Mouse (Mus musculus) macrophage (primary cell): ENCODE measurements around the gene Flii. TPM values are rescaled to one million over a fixed set of nuclear protein-coding genes. Genes with fewer than 3 reads are reported as not detected.
A peak's percentile ranks its signal among the peaks of the same experiment; 100 is the strongest.

Experiments used
- H3K27ac ChIP-seq: fragments of 350-480 bp; formaldehyde crosslinking; 2 replicates; pipeline ENCODE4 v1.9.0; 2021
- H3K36me3 ChIP-seq: fragments of 350-480 bp; formaldehyde crosslinking; 2 replicates; pipeline ENCODE4 v1.9.0; 2021; ENCODE audit errors: inconsistent target
- H3K4me3 ChIP-seq: fragments of 350-480 bp; formaldehyde crosslinking; 2 replicates; pipeline ENCODE4 v1.9.0; 2021; ENCODE audit errors: inconsistent target
- H3K79me2 ChIP-seq: fragments of 350-480 bp; formaldehyde crosslinking; 2 replicates; pipeline ENCODE4 v1.9.0; 2021; ENCODE audit errors: inconsistent target
- WGBS: methylation state at CpG from one replicate; pipeline ENCODE4 v1.1.7; 2026; ENCODE audit warnings: inconsistent platforms; ENCODE audit not compliant: missing documents; 5-methylcytosine and 5-hydroxymethylcytosine counted together
- polyA plus RNA-seq: library from polyadenylated mRNA; stranded (reverse); fragments of 250-400 nt; gene quantifications from 3 replicates; pipeline ENCODE4 v1.2.4, GENCODE M21; 2018; ENCODE audit warnings: inconsistent platforms
- total RNA-seq, 78 experiments: library from RNA; depleted of rRNA; stranded (reverse); fragments of 250-400 nt; gene quantifications; 1 replicate in 9 of 78; 2 replicates in 24 of 78; 3 replicates in 43 of 78; 4 replicates in 2 of 78; pipeline ENCODE4 v1.2.4; 2018; ENCODE audit warnings: inconsistent platforms in 56 of 78

Flii gene
- total RNA-seq (2018; cell fraction: chromatin; rRNA removed) = 100 to 1,000 TPM; 115 to 421 (median 198) TPM
- 100 to 1,000 TPM; 116 to 164 (median 145) TPM for total RNA-seq (2018; cell fraction: cytosol; rRNA removed)
- 100 to 1,000 TPM; 123 to 370 (median 163) TPM for total RNA-seq (2018; cell fraction: nucleus; rRNA removed)
- 123 to 157 TPM (median 153 TPM) in 3 replicates for polyA plus RNA-seq

DNA sequence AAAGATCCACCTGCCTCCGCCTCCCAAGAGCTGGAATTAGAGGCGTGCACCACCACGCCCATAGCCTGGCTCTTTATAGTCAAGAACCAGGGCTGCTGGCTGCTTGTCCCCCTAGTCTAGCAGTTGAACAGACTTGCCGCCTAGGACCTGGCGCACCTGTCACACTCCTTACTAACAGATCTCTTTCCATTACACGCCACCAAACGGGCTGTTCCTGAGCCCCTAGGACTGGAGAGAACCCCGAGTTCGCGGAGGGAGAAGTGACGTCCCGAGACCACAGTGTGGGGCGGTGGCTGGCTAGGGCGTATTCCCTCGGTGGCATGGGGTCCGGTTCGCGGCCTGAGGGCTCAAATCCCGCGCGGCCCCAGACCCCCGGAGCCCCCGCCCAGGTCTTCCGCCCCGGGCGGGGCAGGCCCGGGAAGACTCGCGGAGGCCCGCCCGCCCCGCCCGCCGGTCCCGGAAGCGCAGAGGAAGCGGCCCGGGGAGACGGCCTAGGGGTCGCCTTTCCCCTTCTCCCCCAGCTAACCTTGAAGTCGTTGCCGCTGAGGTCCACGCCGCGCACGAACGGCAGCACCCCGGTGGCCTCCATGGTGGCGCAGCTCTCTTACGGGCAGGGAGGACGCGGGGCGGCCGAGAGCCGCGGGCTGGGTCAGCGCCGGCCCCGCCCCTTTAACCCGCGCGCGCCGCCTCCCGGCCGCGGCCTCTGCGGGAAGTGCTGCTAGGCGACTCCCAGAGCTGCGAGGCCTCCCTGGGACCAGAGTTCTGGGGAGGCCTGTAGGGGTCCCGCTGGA, at the start of gene Flii:
TSS of gene Flii (minus strand) at position 663 of the 791 bp plus-strand sequence.
- peaks cover 40% of the 10 kb centered on the region for H3K79me2 ChIP-seq
- peak within 1 kb of the TSS; percentile 66 for H3K27ac ChIP-seq
- H3K36me3 ChIP-seq = peaks cover 38% of the 10 kb centered on the region
- H3K4me3 ChIP-seq = peak within 1 kb of the TSS; percentile 88
- under 1% methylated on average over 42 of the region's 71 CpGs for WGBS

DNA sequence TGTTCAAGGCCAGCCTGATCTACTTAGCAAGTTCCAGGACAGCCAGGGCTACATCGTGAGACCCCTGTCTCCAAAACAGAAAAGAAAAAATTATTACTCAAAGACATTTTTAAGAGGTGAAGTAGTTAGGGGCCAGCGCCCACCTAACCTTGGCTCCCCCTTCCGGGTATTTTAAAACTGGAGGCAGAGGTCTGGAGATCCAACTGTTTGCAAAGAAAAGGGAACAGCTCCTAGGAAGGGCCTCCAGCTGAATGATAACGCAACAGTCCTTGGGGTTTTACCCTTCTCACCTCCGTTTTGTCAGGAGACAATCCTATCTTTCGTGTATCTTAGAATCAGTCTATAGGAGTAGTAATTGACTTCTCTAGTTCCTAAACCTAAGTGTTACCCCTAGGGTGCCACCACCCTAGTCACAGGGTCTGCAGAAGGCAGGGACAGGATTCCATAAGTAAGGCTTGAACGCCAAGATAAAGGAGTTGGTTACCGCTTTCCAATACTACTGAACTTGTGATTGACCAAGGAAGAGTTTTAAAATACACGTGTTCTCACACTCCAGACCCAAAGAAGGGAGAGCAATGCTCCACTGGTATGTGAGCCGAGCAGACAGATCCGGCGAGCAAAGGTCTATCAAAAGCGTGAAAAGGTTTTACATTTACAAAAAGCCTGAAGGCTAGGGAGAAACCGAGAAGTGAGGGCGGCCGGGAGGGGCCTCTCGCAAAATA, 49.2 kb upstream of the Flii start:
- Histone ChIP-seq H3K4me3 (peak overlapping the region; percentile 96), H3K79me2 (peaks cover 87% of the 10 kb centered on the region), H3K36me3 (peaks cover 20% of the 10 kb centered on the region; the same call in 1 of the 2 replicates), H3K27ac (peak overlapping the region; percentile 99)
- 5% methylated on average over 16 of the region's 17 CpGs for WGBS

DNA sequence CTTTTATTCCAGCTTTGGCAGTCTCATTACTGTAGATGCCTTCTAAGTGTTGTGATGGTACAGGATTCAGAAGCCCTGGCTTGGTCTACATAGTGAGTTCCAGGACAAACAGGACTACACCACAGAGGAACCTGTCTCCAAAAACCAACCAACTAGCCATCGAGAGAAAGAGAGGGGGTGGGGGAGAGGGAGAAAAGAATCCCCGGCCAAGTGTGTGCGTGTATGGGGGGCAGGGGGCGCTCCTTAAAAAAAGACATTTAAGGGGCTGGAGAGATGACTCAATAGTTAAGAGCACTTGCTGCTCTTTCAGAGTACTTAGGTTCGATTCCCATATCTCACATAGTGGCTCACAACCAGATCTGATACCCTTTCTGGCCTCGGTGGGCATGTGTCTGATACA, 48.5 kb upstream of the Flii start:
- H3K4me3 ChIP-seq = peak overlapping the region; percentile 96
- 54% methylated on average over 6 of the region's 6 CpGs for whole genome bisulfite sequencing
- H3K27ac ChIP-seq = peak overlapping the region; percentile 99
- H3K36me3 ChIP-seq = peaks cover 17% of the 10 kb centered on the region; the same call in 1 of the 2 replicates
- peaks cover 87% of the 10 kb centered on the region for H3K79me2 ChIP-seq

DNA sequence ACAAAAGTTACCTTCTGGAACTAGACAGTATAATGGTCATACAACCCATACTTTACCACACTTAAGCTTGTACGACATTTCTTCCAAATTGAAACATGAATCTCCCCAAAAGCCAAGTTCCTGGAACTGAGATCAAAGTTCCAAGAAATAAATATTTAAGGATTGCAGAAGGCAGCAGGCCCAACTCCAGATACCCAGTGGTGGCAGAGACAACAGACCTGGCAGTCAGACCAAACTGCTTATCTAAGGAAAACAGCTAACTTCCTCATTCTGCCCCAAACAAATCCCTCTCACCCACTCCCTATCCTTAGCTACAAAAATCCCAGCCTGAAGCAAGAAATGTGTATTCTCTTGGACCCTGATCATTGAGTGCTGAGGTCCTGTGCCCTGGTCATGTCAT, 47.8 kb upstream of the Flii start:
- WGBS = 0% methylated on average over 1 of the region's 1 CpGs
- H3K27ac ChIP-seq = peak overlapping the region; percentile 99
- no peak overlapping the region; the same call in 1 of the 2 replicates for H3K4me3 ChIP-seq
- H3K79me2 ChIP-seq = peaks cover 84% of the 10 kb centered on the region
- peaks cover 12% of the 10 kb centered on the region; the same call in 1 of the 2 replicates for H3K36me3 ChIP-seq

DNA sequence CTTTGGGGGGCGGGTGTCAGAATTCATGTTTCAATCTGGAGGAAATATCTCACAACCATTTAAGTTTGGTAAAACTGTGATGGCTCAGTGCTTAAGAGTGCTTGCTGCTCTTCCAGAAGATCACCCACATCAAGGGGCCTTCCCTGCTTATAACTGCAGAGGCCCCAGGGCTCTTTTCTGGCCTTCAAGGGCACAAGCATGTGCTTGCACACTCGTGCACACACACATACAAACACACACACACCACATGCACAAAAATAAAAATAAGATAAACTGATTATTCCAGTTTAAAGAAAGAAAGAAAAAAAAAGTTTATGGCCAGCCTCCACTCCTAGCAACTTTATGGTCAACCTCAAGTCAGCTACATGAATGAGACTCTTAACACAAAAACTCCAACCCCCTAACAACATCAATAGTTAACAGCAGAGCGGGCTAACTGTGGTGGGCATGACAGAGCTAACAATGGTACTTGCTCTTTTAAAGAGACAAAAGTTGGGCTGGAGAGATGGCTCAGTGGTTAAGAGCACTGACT, 47.2 kb upstream of the Flii start:
- H3K27ac ChIP-seq = peak overlapping the region; percentile 99
- no peak overlapping the region; the same call in 1 of the 2 replicates for H3K4me3 ChIP-seq
- H3K79me2 ChIP-seq = peaks cover 78% of the 10 kb centered on the region
- 95% methylated on average over 2 of the region's 3 CpGs for WGBS
- H3K36me3 ChIP-seq = peaks cover 8% of the 10 kb centered on the region; the same call in 1 of the 2 replicates

DNA sequence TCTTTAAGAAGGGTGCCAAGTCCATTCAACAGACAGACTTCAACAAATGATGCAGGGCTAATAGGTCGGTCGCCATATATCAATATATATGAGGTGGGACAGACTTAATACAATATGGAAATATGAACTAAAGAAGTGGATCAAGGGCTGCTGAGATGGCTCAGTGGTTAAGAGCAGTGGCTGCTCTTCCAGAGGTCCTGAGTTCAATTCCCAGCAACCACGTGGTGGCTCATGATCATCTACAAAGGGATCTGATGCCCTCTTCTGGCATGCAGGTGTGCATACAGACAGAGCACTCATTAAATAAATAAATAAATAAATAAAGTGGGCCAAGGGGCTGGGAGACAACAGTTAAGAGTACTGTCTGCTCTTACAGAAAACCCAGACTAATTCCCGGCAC, 45.1 kb upstream of the Flii start:
- WGBS = 92% methylated on average over 4 of the region's 4 CpGs

DNA sequence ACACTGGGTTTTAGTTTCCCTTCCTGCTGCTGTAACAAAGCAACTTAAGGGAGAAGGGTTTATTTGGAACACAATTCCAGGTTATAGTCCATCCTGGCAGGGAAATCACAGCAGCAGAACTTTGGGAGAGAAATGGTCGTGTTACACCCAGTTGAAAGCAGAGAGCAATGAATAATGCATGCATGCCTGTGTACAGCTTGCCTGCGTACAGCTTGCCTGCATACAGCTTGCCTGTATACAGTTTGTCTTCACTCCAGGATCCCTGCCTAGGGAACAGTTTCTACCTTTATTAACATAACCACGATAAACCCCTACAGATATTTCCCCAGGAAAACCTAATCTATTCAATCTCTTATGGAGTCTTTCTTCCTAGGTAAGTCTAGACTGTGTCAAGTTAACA, 43.7 kb upstream of the Flii start:
- no peaks in the 10 kb centered on the region for H3K36me3 ChIP-seq
- WGBS = 97% methylated on average over 3 of the region's 3 CpGs
- peak overlapping the region; percentile 81 for H3K27ac ChIP-seq
- peaks cover 90% of the 10 kb centered on the region for H3K79me2 ChIP-seq
- H3K4me3 ChIP-seq = no peak overlapping the region

More for the DNA sequence above, 45.1 kb upstream of the Flii start:
- H3K27ac ChIP-seq = no peak overlapping the region
- H3K79me2 ChIP-seq = peaks cover 80% of the 10 kb centered on the region
- no peaks in the 10 kb centered on the region for H3K36me3 ChIP-seq
- H3K4me3 ChIP-seq = no peak overlapping the region

DNA sequence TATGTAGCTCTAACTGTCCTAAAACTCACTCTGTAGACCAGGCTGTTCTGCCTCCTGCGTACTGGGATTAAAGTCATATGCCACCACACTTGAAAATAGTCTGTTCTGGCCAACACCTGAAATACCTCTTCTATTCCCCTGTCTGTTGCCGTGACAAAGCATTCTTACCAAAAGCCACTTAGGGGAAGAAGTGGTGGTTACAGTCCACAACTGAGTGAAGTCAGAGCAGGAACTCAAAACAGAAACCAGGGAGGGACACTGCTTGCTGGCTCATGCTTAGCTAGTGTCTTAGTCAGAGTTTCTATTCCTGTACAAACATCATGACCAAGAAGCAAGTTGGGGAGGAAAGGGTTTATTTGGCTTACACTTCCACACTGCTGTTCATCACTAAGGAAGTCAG, 42.3 kb upstream of the Flii start:
- peaks cover 91% of the 10 kb centered on the region for H3K79me2 ChIP-seq
- peak overlapping the region; percentile 22; the same call in 1 of the 2 replicates for H3K4me3 ChIP-seq
- WGBS = 3% methylated on average over 2 of the region's 2 CpGs
- peak overlapping the region; percentile 81 for H3K27ac ChIP-seq
- no peaks in the 10 kb centered on the region; the same call in 1 of the 2 replicates for H3K36me3 ChIP-seq

DNA sequence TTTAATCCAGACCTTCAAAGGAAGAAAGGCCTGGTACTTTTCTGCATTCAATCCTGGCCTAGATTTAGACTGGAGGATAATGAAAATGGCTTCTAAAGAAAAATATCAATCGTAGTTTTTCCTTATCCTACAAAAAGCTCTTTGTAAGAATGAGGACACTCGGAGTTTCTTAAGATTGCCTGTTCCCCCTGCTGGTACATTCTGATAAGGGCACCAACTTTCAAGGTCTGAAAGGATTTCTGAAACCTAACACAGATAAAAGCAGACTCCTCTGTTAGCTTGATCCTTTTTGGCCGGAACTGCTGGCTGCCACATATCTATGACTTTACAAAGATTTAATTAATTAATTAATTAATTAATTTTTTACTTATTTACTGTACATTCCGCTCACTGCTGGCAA, 39.9 kb upstream of the Flii start:
- Histone ChIP-seq H3K4me3 (no peak overlapping the region), H3K36me3 (no peaks in the 10 kb centered on the region; the same call in 1 of the 2 replicates), H3K27ac (no peak overlapping the region), H3K79me2 (peaks cover 80% of the 10 kb centered on the region)
- WGBS = 90% methylated on average over 4 of the region's 4 CpGs

DNA sequence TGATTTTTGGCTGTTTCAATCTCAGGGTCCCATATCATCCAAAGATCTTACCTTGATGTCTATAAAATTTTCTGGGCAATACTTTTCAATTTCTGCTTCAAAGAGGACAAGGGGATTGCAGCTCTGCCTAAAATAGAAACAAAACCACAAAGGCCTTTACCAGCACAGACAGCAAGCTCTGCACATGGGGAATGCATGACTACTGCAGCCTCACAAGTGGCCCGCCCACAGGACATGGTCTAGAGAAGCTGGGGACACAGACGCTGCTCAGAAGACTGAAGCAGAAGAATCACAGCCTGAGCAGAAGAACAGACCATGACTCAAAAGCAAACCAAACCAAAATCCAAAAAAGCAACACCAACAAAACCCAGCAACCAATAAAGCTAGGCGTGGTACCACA, 34.6 kb upstream of the Flii start:
- WGBS = 47% methylated on average over 3 of the region's 3 CpGs
- Histone ChIP-seq H3K4me3 (no peak overlapping the region), H3K27ac (peak overlapping the region; percentile 57), H3K36me3 (peaks cover 21% of the 10 kb centered on the region; the same call in 1 of the 2 replicates), H3K79me2 (peaks cover 36% of the 10 kb centered on the region)

DNA sequence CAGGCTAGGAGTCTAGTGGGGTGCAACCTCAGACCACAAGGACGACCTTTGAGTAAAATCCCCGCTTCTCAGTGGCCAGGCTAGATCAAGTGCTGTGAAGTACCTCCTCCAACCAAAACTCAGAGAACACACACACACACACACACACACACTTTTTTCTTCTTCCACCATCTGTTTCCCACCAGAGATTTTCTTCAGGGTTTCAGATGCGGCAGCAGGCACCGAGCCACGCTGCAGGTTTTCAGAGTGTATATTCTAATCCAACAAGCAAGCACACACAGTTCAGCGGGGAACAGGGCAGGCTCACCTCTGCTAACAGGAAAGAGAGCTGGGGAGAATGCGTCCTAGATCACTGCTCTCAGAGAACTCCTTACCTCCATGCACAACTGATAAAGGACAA, 28.5 kb upstream of the Flii start:
- peaks cover 76% of the 10 kb centered on the region for H3K36me3 ChIP-seq

DNA sequence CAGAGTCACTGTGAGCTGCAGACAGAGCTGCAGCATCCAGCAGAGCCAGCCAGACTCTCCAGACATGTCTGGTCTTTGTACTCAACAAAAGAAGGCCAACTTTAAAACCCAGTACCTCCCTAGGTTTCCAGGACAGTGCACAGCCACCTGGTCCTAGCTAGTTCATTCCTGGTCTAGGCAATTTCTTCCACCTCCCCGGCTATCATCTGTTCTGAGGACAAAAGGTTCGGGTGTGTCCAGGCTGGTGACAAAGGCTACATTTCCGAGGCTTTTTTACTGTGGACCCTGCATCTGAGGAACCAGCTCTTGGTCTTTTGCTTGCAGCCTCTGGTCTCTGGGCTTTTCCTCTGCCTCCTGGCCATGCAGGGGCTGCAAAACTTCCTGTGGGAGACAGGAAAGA, 13.3 kb upstream of the Flii start:
- Histone ChIP-seq H3K79me2 (no peaks in the 10 kb centered on the region), H3K4me3 (no peak overlapping the region), H3K36me3 (peaks cover 62% of the 10 kb centered on the region), H3K27ac (no peak overlapping the region)
- WGBS = 100% methylated on average over 3 of the region's 3 CpGs

More for the DNA sequence above, 28.5 kb upstream of the Flii start:
- H3K4me3 ChIP-seq = no peak overlapping the region
- no peaks in the 10 kb centered on the region for H3K79me2 ChIP-seq
- WGBS = 93% methylated on average over 7 of the region's 7 CpGs
- no peak overlapping the region for H3K27ac ChIP-seq

DNA sequence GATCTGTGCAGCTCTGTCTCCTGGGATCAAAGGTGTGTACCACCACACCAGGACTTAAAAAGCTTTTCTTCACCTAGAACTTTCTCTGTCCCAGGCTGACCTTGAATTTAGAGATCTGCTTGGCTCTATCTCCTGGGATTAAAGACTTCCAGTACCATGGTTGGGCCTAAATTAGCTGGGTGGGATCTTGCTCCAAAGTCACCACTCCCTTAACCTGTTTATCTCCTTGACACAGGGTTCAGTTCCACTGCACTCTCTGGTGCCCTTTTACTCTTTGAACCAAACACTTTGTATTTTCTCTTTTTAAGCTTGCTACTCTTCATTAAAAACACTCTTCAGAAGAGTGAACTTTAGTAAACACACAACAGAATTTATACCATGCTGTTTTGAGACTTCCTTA, 10.4 kb upstream of the Flii start:
- H3K4me3 ChIP-seq = no peak overlapping the region
- no peak overlapping the region for H3K27ac ChIP-seq
- H3K79me2 ChIP-seq = no peaks in the 10 kb centered on the region
- H3K36me3 ChIP-seq = peaks cover 40% of the 10 kb centered on the region

DNA sequence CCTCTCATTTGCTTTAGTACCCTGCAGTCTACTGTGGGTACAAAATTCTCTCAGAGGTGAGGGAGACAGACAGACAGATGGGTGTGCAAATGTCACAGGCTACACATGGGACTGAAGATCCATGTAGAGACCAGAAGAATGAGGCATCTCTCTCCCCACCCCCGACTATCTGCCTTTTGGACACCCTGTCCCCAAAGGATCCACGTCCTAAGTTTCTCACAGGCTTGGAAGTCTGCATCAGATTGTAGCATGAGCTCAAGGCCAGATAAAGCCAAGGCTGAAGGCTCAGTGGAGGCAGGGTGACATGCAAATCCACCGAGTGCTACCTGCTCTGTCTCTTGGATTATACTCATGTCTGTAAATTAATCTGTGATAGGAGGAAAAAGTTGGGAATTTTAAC, 9.4 kb upstream of the Flii start:
- peaks cover 38% of the 10 kb centered on the region; the same call in 1 of the 2 replicates for H3K36me3 ChIP-seq
- H3K4me3 ChIP-seq = no peak overlapping the region
- H3K79me2 ChIP-seq = no peaks in the 10 kb centered on the region
- 88% methylated on average over 3 of the region's 3 CpGs for WGBS
- H3K27ac ChIP-seq = no peak overlapping the region
